Mouse (Mus musculus): Measurements from ENCODE around the gene Abcc4. TPM values are rescaled to one million over a fixed set of nuclear protein-coding genes. Genes with fewer than 3 reads are reported as not detected.

Abcc4 gene
- polyA plus RNA-seq, 1 experiment from 2014 or later: 4.7 TPM

DNA sequence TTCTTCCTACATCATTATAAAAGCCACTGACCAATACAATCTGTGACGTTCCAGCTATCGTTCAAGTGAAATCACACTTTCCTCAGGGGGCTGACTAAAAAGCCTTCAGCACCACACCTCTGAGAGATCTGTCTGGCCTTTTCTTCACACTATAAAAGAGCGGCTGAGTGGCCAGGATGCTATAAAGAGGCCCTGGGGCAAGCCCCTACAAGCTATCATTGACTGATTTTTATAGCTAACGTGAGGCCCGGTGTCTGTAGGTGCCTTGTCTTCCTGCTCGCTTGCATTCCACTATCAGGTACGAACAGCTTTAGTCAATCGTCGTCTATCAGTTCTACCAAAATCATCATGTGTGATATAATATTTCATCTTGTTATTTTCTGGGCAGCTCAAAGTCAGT is 92.3 kb downstream of the Abcc4 start:
- Histone ChIP-seq H3K9me3 (no peaks in the 10 kb centered on the region), H3K4me2 (no peak overlapping the region)
- WGBS: 30% methylated on average over 9 of the region's 9 CpGs

GRCm38 (mm10) chr14:118611714-118612113 is 94.3 kb downstream of the Abcc4 start:
- Histone ChIP-seq H3K27ac (replicated peaks) (no peak overlapping the region), H3K9me3 (no peaks in the 10 kb centered on the region), H3K36me3 (no peaks in the 10 kb centered on the region), H3K4me1 (replicated peaks) (0 out of 2 replicates have a peak, but pooled peaks cover 4% of the 10 kb centered on the region), H3K27me3 (no peaks in the 10 kb centered on the region), H3K9ac (no peak overlapping the region), H3K4me2 (no peak overlapping the region), H3K4me3 (no peak overlapping the region)
- 76% methylated on average over 17 of the region's 17 CpGs for WGBS
- no peak for ATAC-seq (ENCODE audit: low read depth)

More for the DNA sequence above, 92.3 kb downstream of the Abcc4 start:
- Histone ChIP-seq H3K4me3 (no peak overlapping the region), H3K27ac (replicated peaks) (no peak overlapping the region), H3K9ac (no peak overlapping the region), H3K4me1 (replicated peaks) (0 out of 2 replicates have a peak, but pooled peaks cover 4% of the 10 kb centered on the region), H3K27me3 (no peaks in the 10 kb centered on the region), H3K36me3 (no peaks in the 10 kb centered on the region)
- ATAC-seq (ENCODE audit: low read depth): no peak

DNA sequence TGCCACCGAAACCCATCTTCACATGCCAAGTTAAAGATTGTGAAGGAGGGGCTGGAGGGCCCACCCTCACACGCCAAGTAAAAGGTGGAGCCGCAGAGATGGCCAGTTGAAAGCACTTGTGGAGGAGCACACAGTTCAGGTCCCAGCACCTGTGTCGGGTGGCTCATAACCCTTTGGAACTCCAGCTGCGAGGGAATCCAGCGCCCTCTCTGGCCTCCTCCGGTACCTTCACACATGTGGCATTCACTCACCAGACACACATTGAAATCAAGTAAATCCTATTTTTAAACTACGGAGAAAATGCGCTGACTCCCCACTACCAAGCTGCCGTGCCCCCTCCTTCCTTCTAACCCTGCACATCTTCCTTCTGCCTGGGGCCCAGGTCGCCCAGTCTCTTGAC is 95.2 kb downstream of the Abcc4 start:
- no peak for ATAC-seq (ENCODE audit: low read depth)
- Histone ChIP-seq H3K4me2 (no peak overlapping the region), H3K9me3 (no peaks in the 10 kb centered on the region), H3K27ac (replicated peaks) (no peak overlapping the region), H3K27me3 (no peaks in the 10 kb centered on the region), H3K4me3 (no peak overlapping the region), H3K9ac (no peak overlapping the region), H3K36me3 (no peaks in the 10 kb centered on the region), H3K4me1 (replicated peaks) (0 out of 2 replicates have a peak, but pooled peaks cover 4% of the 10 kb centered on the region)
- WGBS: 97% methylated on average over 11 of the region's 11 CpGs

GRCm38 (mm10) chr14:118608816-118609465 is 97.1 kb downstream of the Abcc4 start:
- H3K4me2 ChIP-seq: no peak overlapping the region
- no peaks in the 10 kb centered on the region for H3K9me3 ChIP-seq
- no peak for ATAC-seq (ENCODE audit: low read depth)
- no peak overlapping the region for H3K4me3 ChIP-seq
- H3K4me1 ChIP-seq (replicated peaks): 0 out of 2 replicates have a peak, but pooled peaks cover 4% of the 10 kb centered on the region
- H3K27me3 ChIP-seq: no peaks in the 10 kb centered on the region
- no peak overlapping the region for H3K9ac ChIP-seq
- H3K27ac ChIP-seq (replicated peaks): no peak overlapping the region
- 74% methylated on average over 16 of the region's 16 CpGs for WGBS
- H3K36me3 ChIP-seq: no peaks in the 10 kb centered on the region

DNA sequence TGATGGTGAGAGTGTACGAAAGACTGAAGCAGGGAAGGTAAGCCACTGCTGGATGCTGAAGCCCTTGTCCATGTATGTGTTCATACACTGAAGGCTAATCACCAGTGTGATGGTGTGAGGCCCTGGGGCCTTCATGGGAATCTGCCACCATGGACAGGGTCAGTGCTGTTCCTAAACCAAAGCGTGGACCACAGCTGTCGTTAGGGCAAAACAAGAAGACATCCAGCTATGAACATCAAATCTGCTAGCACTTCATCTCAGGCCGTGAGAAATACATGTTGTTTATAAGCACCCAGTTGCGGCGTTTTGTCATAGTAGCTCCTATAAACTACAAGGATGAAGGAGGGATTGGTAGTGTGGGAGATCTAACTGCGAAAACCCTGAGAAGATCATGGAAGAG is 97.7 kb downstream of the Abcc4 start:
- Histone ChIP-seq H3K9ac (no peak overlapping the region), H3K4me1 (replicated peaks) (0 out of 2 replicates have a peak, but pooled peaks cover 4% of the 10 kb centered on the region), H3K36me3 (no peaks in the 10 kb centered on the region), H3K4me2 (no peak overlapping the region), H3K4me3 (no peak overlapping the region), H3K27me3 (no peaks in the 10 kb centered on the region), H3K9me3 (no peaks in the 10 kb centered on the region), H3K27ac (replicated peaks) (no peak overlapping the region)
- 98% methylated on average over 7 of the region's 7 CpGs for WGBS
- ATAC-seq (ENCODE audit: low read depth): no peak

DNA sequence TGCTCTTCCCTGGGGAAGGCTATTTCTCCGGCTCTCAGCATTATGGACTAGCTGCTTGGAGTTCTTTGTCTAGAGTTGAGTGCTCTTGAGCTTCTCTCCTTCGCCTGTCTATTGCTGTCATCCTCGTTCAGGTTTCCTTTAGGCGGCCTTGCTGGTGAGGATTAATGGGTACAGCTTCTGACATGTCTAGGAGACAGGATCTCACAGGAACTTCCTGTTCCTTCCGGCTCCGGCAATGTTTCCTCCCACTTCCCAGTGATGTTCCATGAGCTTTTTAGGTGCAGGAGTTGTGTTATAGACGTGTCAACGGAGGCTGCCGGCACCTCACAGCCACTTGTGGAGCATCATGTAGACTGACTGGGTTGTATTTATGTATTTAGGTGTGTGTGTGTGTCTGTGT is 99.5 kb downstream of the Abcc4 start:
- 85% methylated on average over 9 of the region's 9 CpGs for WGBS
- H3K4me2 ChIP-seq: no peak overlapping the region
- H3K27me3 ChIP-seq: no peaks in the 10 kb centered on the region
- no peaks in the 10 kb centered on the region for H3K36me3 ChIP-seq
- no peak overlapping the region for H3K4me3 ChIP-seq
- no peak for ATAC-seq (ENCODE audit: low read depth)
- no peak overlapping the region for H3K27ac ChIP-seq (replicated peaks)
- peaks cover 8% of the 10 kb centered on the region; the same call in 1 of the 2 replicates for H3K4me1 ChIP-seq (replicated peaks)
- no peak overlapping the region for H3K9ac ChIP-seq
- no peaks in the 10 kb centered on the region for H3K9me3 ChIP-seq

DNA sequence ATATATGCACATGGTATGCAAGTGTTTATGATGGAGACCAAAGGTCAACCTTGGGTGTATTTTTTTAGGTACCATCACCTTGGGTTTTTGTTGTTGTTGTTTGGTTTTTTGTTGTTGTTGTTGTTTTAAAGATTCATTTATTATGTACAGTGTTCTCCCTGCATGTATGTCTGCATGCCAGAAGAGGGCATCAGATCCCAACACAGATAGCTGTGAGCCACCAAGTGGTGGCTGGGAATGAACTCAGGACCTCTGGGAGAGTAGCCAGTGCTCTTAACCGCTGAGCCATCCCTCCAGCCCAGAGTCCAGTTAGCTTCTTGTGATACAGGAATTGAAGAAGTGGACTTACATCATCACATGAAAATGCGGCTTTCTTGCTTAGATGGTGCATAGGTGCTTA is 101.1 kb downstream of the Abcc4 start:
- no peaks in the 10 kb centered on the region for H3K27me3 ChIP-seq
- H3K4me3 ChIP-seq: no peak overlapping the region
- no peaks in the 10 kb centered on the region for H3K9me3 ChIP-seq
- no peak overlapping the region for H3K4me2 ChIP-seq
- WGBS: 90% methylated on average over 2 of the region's 2 CpGs
- H3K36me3 ChIP-seq: no peaks in the 10 kb centered on the region
- no peak for ATAC-seq (ENCODE audit: low read depth)
- H3K4me1 ChIP-seq (replicated peaks): peaks cover 13% of the 10 kb centered on the region
- no peak overlapping the region for H3K27ac ChIP-seq (replicated peaks)
- no peak overlapping the region for H3K9ac ChIP-seq

- Histone ChIP-seq H3K4me1 (replicated peaks) (peaks cover 9% of the 10 kb centered on the region), H3K4me3 (no peak overlapping the region), H3K27ac (replicated peaks) (no peak overlapping the region), H3K36me3 (no peaks in the 10 kb centered on the region), H3K9me3 (no peaks in the 10 kb centered on the region), H3K4me2 (no peak overlapping the region), H3K9ac (no peak overlapping the region), H3K27me3 (no peaks in the 10 kb centered on the region)
- ATAC-seq (ENCODE audit: low read depth): no peak
- 71% methylated on average over 8 of the region's 8 CpGs for WGBS
These were observed 104.0 kb downstream of the Abcc4 start for GRCm38 (mm10) chr14:118602031-118602430.

DNA sequence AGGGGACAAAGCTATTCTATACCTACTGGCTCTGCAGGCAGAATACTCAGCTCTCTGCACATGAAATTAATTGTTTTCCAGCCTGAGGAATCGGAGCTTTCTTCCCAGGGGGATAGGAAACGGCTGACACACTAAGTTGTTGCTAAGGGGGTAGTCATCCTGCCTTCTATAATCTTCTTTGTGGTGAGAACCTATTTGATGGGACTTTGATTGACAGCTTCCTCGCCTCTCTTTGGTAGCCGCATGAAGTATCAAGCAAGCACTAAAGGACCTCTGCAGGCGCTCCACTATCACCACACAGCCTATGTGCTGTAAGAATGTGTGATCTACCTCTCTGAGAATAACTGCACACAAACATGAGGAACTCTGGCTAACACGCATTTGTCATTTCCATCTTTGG is 105.3 kb downstream of the Abcc4 start:
- ATAC-seq (ENCODE audit: low read depth): no peak
- Histone ChIP-seq H3K4me1 (replicated peaks) (peaks cover 9% of the 10 kb centered on the region), H3K27ac (replicated peaks) (no peak overlapping the region), H3K36me3 (no peaks in the 10 kb centered on the region), H3K9me3 (no peaks in the 10 kb centered on the region), H3K4me2 (no peak overlapping the region), H3K27me3 (no peaks in the 10 kb centered on the region), H3K9ac (no peak overlapping the region), H3K4me3 (no peak overlapping the region)
- WGBS: 59% methylated on average over 6 of the region's 6 CpGs

GRCm38 (mm10) chr14:118598757-118599156 is 107.3 kb downstream of the Abcc4 start:
- Histone ChIP-seq H3K9me3 (no peaks in the 10 kb centered on the region), H3K36me3 (no peaks in the 10 kb centered on the region), H3K4me2 (no peak overlapping the region), H3K9ac (no peak overlapping the region), H3K4me1 (replicated peaks) (peaks cover 9% of the 10 kb centered on the region), H3K27me3 (no peaks in the 10 kb centered on the region), H3K27ac (replicated peaks) (no peak overlapping the region), H3K4me3 (no peak overlapping the region)
- no peak for ATAC-seq (ENCODE audit: low read depth)
- WGBS: 91% methylated on average over 3 of the region's 3 CpGs

GRCm38 (mm10) chr14:118594463-118594862 is 111.6 kb downstream of the Abcc4 start:
- H3K4me1 ChIP-seq (replicated peaks): peaks cover 13% of the 10 kb centered on the region
- H3K9me3 ChIP-seq: no peaks in the 10 kb centered on the region
- no peak overlapping the region for H3K9ac ChIP-seq
- H3K27me3 ChIP-seq: peaks cover 6% of the 10 kb centered on the region
- H3K36me3 ChIP-seq: no peaks in the 10 kb centered on the region
- no peak overlapping the region for H3K4me3 ChIP-seq
- 92% methylated on average over 13 of the region's 13 CpGs for WGBS
- no peak overlapping the region for H3K27ac ChIP-seq (replicated peaks)
- no peak for ATAC-seq (ENCODE audit: low read depth)
- H3K4me2 ChIP-seq: no peak overlapping the region

DNA sequence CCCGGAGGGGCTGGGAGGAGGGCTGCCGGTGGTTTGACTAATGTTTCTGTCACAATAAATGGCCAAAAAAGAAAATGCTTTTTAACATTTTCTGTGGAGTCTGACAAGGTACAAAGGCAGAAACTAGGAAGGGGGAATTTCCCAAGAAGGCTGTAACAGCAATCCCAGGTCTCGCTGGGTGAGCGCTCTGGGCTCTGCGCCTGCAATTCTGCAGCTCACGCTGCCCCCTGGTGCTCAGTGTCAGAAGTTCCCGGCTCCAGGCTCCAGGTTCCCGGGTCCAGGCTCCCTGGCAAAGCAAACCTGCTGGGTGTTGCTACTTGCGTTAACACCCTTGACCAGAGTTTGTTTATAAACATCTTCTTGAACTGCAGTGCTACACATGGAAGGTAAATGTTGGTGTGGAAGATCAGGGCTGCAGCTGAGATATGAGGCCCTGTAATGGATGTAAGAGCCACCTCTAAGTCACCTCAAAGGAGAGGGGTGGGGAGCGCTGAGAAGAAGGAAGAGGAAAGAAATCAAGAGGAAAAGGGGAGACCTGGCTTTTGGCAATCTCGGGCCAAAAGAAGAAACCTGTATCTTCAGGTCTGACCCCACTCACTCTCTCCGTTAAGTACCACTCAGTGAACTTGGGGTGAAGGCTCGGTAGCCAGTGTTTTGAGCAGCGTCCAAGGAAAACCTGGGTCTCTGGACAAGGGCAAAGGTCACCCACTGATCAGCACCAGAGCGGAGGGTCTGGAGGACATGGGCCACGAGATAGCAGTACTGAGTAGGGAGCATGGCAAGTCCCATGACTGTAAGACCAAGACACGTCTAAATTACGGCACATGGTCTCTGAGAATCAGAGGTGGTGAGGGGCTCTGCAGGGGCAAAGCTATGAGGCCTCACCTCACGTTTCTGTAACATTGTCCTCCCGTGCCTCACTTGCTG is 114.3 kb downstream of the Abcc4 start:
- H3K4me2 ChIP-seq: no peak overlapping the region
- H3K9ac ChIP-seq: no peak overlapping the region
- 48% methylated on average over 20 of the region's 20 CpGs for WGBS
- H3K27ac ChIP-seq (replicated peaks): no peak overlapping the region
- peaks cover 6% of the 10 kb centered on the region for H3K27me3 ChIP-seq
- no peaks in the 10 kb centered on the region for H3K9me3 ChIP-seq
- H3K4me3 ChIP-seq: no peak overlapping the region
- ATAC-seq (ENCODE audit: low read depth): peak; percentile 83
- no peaks in the 10 kb centered on the region for H3K36me3 ChIP-seq
- peaks cover 15% of the 10 kb centered on the region for H3K4me1 ChIP-seq (replicated peaks)
